Mouse (Mus musculus) myocyte (in vitro differentiated cells): ENCODE measurements around the gene Hoxa6.

ENCODE experiments used
- CEBPB ChIP-seq: IDR thresholded peaks from 2 replicates; pipeline ENCODE4 v1.6.1; 2011; ENCODE audit warnings: mild to moderate bottlenecking, moderate library complexity; ENCODE audit not compliant: poor library complexity, insufficient read depth, severe bottlenecking
- E2F4 ChIP-seq: IDR thresholded peaks from one replicate; pipeline ENCODE4 v1.6.1; 2011; ENCODE audit warnings: mild to moderate bottlenecking, control low read depth, moderate library complexity; ENCODE audit not compliant: insufficient read depth
- MYOG ChIP-seq, 3 experiments: IDR thresholded peaks; one replicate each; pipeline ENCODE4 v1.6.1; 2011; ENCODE audit warnings: control low read depth in 2 of 3, low read depth in 2 of 3, mild to moderate bottlenecking in 2 of 3; ENCODE audit not compliant: insufficient read length in 2 of 3, control insufficient read depth in 1 of 3, insufficient read depth in 1 of 3
- POLR2A ChIP-seq: IDR thresholded peaks from one replicate; pipeline ENCODE4 v1.6.1; 2011; ENCODE audit warnings: low read depth, mild to moderate bottlenecking, control low read depth, moderate library complexity; ENCODE audit not compliant: insufficient read length
- POLR2AphosphoS2 ChIP-seq: IDR thresholded peaks from one replicate; pipeline ENCODE4 v1.6.1; 2011; ENCODE audit warnings: low read depth, control low read depth; ENCODE audit not compliant: insufficient read length
- TCF3 ChIP-seq: IDR thresholded peaks from one replicate; pipeline ENCODE4 v1.6.1; 2011; ENCODE audit warnings: low read depth, control low read depth; ENCODE audit not compliant: insufficient read length

- no peak for TF ChIP-seq POLR2A
- no peak for TF ChIP-seq E2F4
- no peak for TF ChIP-seq MYOG (IDR thresholded peaks at IDR 0.05; ENCODE audit: control insufficient read depth in 1 of 3, insufficient read depth in 1 of 3, insufficient read length in 2 of 3, low read depth in 2 of 3)
- TF ChIP-seq POLR2AphosphoS2: no peak
- no peak for TF ChIP-seq TCF3
- no peak for TF ChIP-seq CEBPB
These were observed 22.7 kb downstream of the Hoxa6 start for GRCm38 (mm10) chr6:52185834-52186233.
